Mouse (Mus musculus): ENCODE data around the gene Ndufaf2. TPM values are rescaled to one million over a fixed set of nuclear protein-coding genes. Genes with fewer than 3 reads are reported as not detected.

The Ndufaf2 gene
- 10 to 100 TPM; 21.1 to 27.2 TPM for total RNA-seq (2021)
- long read RNA-seq, experiment 1, transcript Ndufaf2-201 (4 exons, 678 nt), result major isoform, 8 of 9 reads
- long read RNA-seq, experiment 1, partial matches to known transcripts, result 0 of 9 reads
- long read RNA-seq, experiment 1, other reads (novel, unspliced or antisense), result 1 of 9 reads
- long read RNA-seq, experiment 2, transcript Ndufaf2-201 (4 exons, 678 nt), result major isoform, 7 of 10 reads
- long read RNA-seq, experiment 2, partial matches to known transcripts, result 0 of 10 reads
- long read RNA-seq, experiment 2, other reads (novel, unspliced or antisense), result 3 of 10 reads

GRCm38 (mm10) chr13:108158465-108159240, at the start of gene Ndufaf2, which contains the start of gene Ercc8:
Ndufaf2 (minus strand) TSS chr13:108158623.
Ercc8 (plus strand) TSS chr13:108158731.
- TF ChIP-seq CTCF (IDR thresholded peaks at IDR 0.05), result no peak
- Histone ChIP-seq H3K4me3 (peak within 1 kb of the TSS; percentile 73), H3K27ac (peak within 1 kb of the TSS; percentile 70)
- intact Hi-C loops (cut with DNase I), result loop anchor here (10.0 kb wide), 1 partner anchor 394 kb away; no protein-coding TSS in a partner anchor
- DNase-seq (ENCODE audit: extremely low spot score in 1 of 2, low spot score in 2 of 2), result peak; percentile 96 to 98

GRCm38 (mm10) chr13:108208090-108208489, 49.7 kb upstream of the Ndufaf2 start:
- TF ChIP-seq CTCF (IDR thresholded peaks at IDR 0.05), result no peak
- no peak overlapping the region for H3K4me3 ChIP-seq

GRCm38 (mm10) chr13:108207447-108207846, 49.0 kb upstream of the Ndufaf2 start:
- H3K4me3 ChIP-seq, result no peak overlapping the region
- no peak overlapping the region for H3K27ac ChIP-seq
- no peak for DNase-seq (ENCODE audit: extremely low spot score in 1 of 2, low spot score in 2 of 2)
- TF ChIP-seq CTCF (IDR thresholded peaks at IDR 0.05), result no peak
- intact Hi-C loops (cut with DNase I), result no loop called here

More at GRCm38 (mm10) chr13:108208090-108208489, 49.7 kb upstream of the Ndufaf2 start:
- DNase-seq (ENCODE audit: extremely low spot score in 1 of 2, low spot score in 2 of 2), result no peak
- H3K27ac ChIP-seq, result no peak overlapping the region
- intact Hi-C loops (cut with DNase I), result no loop called here

- no peak overlapping the region for H3K27ac ChIP-seq
- no peak overlapping the region for H3K4me3 ChIP-seq
- no peak for DNase-seq (ENCODE audit: extremely low spot score in 1 of 2, low spot score in 2 of 2)
- TF ChIP-seq CTCF (IDR thresholded peaks at IDR 0.05), result no peak
- intact Hi-C loops (cut with DNase I), result no loop called here
Measured at GRCm38 (mm10) chr13:108204857-108205256, 46.4 kb upstream of the Ndufaf2 start.

- Histone ChIP-seq H3K27ac (no peak overlapping the region), H3K4me3 (no peak overlapping the region)
- intact Hi-C loops (cut with DNase I), result no loop called here
- DNase-seq (ENCODE audit: extremely low spot score in 1 of 2, low spot score in 2 of 2), result no peak
- TF ChIP-seq CTCF (IDR thresholded peaks at IDR 0.05), result no peak
Measured at GRCm38 (mm10) chr13:108195474-108195873, 37.1 kb upstream of the Ndufaf2 start.

GRCm38 (mm10) chr13:108191074-108191720, 32.8 kb upstream of the Ndufaf2 start:
- Histone ChIP-seq H3K27ac (no peak overlapping the region), H3K4me3 (no peak overlapping the region)
- DNase-seq (ENCODE audit: extremely low spot score in 1 of 2, low spot score in 2 of 2), result peak; percentile 41 to 52
- intact Hi-C loops (cut with DNase I), result loop anchor here (1.0 to 5.0 kb wide), 2 partner anchors 138 to 1021 kb away; no protein-coding TSS in a partner anchor
- peak; percentile 78 for TF ChIP-seq CTCF (IDR thresholded peaks at IDR 0.05)

GRCm38 (mm10) chr13:108187994-108188393, 29.6 kb upstream of the Ndufaf2 start:
- no peak for DNase-seq (ENCODE audit: extremely low spot score in 1 of 2, low spot score in 2 of 2)
- no peak for TF ChIP-seq CTCF (IDR thresholded peaks at IDR 0.05)
- Histone ChIP-seq H3K27ac (no peak overlapping the region), H3K4me3 (no peak overlapping the region)
- intact Hi-C loops (cut with DNase I), result no loop called here

GRCm38 (mm10) chr13:108185530-108185929, 27.1 kb upstream of the Ndufaf2 start:
- no peak for TF ChIP-seq CTCF (IDR thresholded peaks at IDR 0.05)
- intact Hi-C loops (cut with DNase I), result no loop called here
- DNase-seq (ENCODE audit: extremely low spot score in 1 of 2, low spot score in 2 of 2), result no peak
- Histone ChIP-seq H3K27ac (no peak overlapping the region), H3K4me3 (no peak overlapping the region)

GRCm38 (mm10) chr13:108184743-108185255, 26.4 kb upstream of the Ndufaf2 start:
- no peak overlapping the region for H3K27ac ChIP-seq
- DNase-seq (ENCODE audit: extremely low spot score in 1 of 2, low spot score in 2 of 2), result no peak
- TF ChIP-seq CTCF (IDR thresholded peaks at IDR 0.05), result no peak
- H3K4me3 ChIP-seq, result no peak overlapping the region
- intact Hi-C loops (cut with DNase I), result no loop called here

- Histone ChIP-seq H3K4me3 (no peak overlapping the region), H3K27ac (no peak overlapping the region)
- DNase-seq (ENCODE audit: extremely low spot score in 1 of 2, low spot score in 2 of 2), result no peak
- TF ChIP-seq CTCF (IDR thresholded peaks at IDR 0.05), result no peak
- intact Hi-C loops (cut with DNase I), result no loop called here
Measured at GRCm38 (mm10) chr13:108180821-108181220, 22.4 kb upstream of the Ndufaf2 start.

- intact Hi-C loops (cut with DNase I), result no loop called here
- DNase-seq (ENCODE audit: extremely low spot score in 1 of 2, low spot score in 2 of 2), result no peak
Measured at GRCm38 (mm10) chr13:108179618-108180017, 21.2 kb upstream of the Ndufaf2 start.

More at GRCm38 (mm10) chr13:108179618-108180017, 21.2 kb upstream of the Ndufaf2 start:
- Histone ChIP-seq H3K27ac (no peak overlapping the region), H3K4me3 (no peak overlapping the region)
- no peak for TF ChIP-seq CTCF (IDR thresholded peaks at IDR 0.05)
